22 mouse cellular contexts compared by ENCODE assay signal in the genomic region with DNA sequence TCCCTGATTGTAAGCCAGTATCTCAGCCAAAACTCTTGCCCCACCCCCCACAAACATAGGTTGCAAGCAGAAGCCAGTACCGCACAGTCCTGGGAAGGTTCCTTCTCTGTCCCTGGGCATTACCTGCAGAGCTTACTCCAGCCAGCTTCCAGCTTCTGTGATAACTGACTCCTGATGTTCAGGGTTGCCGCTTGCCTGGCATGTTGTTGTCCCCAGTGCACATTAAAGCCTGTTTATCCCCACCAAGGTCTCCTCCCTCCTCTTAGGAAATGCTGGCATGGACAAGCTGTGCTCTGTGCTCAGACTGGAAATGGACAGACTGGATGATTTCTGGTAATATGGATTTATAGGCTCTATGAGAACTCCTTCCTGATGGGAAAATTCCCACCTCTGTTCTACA. TPM values are rescaled to one million over a fixed set of nuclear protein-coding genes. Genes with fewer than 3 reads are reported as not detected.
A peak's percentile ranks its signal among the peaks of the same experiment; 100 is the strongest.
DNase-seq lines count a peak whose midpoint lies in the region; ATAC-seq and TF ChIP-seq lines count a peak whose summit lies in the region.
"Had no signal": no experiment of that assay in that cellular context is flagged by ENCODE, and none has a peak within 500 bp of the region (broad histone marks: within the 10 kb centered on the region; RNA-seq: fewer than 3 reads in every experiment).

Gene Serpina3c, minus strand, starts transcription at position 215 of the 400 bp plus-strand sequence.

- TF ChIP-seq EP300 in lung, postnatal 0 days (IDR thresholded peaks at IDR 0.05), result peak; percentile 20; the same call in 1 of the 2 replicates

- H3K27ac ChIP-seq in forebrain, embryonic 10.5 days, result no peak within 1 kb of the TSS
- no peak within 1 kb of the TSS for H3K27ac ChIP-seq in forebrain, embryonic 14.5 days (ENCODE audit: low read depth, low read length)
- H3K27ac ChIP-seq in lung, postnatal 0 days (ENCODE audit: low read length), result peak within 1 kb of the TSS; percentile 6; the same call in 1 of the 2 replicates
- H3K27ac ChIP-seq in hindbrain, postnatal 0 days, result no peak within 1 kb of the TSS
- H3K27ac ChIP-seq: forebrain, embryonic 15.5 days; left cerebral cortex, adult 2 months; limb, embryonic 12.5 days; liver, embryonic 13.5 days; midbrain, embryonic 12.5 days; stomach, embryonic 15.5 days had no signal

- no peak for TF ChIP-seq CTCF in lung, postnatal 0 days (IDR thresholded peaks at IDR 0.05)
- no peak for TF ChIP-seq CTCF in hindbrain, postnatal 0 days (IDR thresholded peaks at IDR 0.05; ENCODE audit: low read depth)

- H3K4me3 ChIP-seq in forebrain, embryonic 10.5 days, result no peak within 1 kb of the TSS
- no peak within 1 kb of the TSS for H3K4me3 ChIP-seq in forebrain, embryonic 14.5 days (ENCODE audit: low read depth, low read length)
- H3K4me3 ChIP-seq in lung, postnatal 0 days (ENCODE audit: low read depth, low read length), result no peak within 1 kb of the TSS
- no peak within 1 kb of the TSS for H3K4me3 ChIP-seq in hindbrain, postnatal 0 days (ENCODE audit: low read length)
- H3K4me3 ChIP-seq: forebrain, embryonic 15.5 days; heart, embryonic 12.5 days; left cerebral cortex, adult 2 months; limb, embryonic 12.5 days; liver, embryonic 13.5 days; midbrain, embryonic 12.5 days; stomach, embryonic 15.5 days had no signal

- H3K9ac ChIP-seq in forebrain, embryonic 14.5 days (ENCODE audit: low read length), result no peak within 1 kb of the TSS
- no peak within 1 kb of the TSS for H3K9ac ChIP-seq in lung, postnatal 0 days (replicated peaks; ENCODE audit: low read depth)
- no peak within 1 kb of the TSS for H3K9ac ChIP-seq in hindbrain, postnatal 0 days (replicated peaks; ENCODE audit: low read length)
- H3K9ac ChIP-seq: forebrain, embryonic 15.5 days; heart, embryonic 12.5 days; limb, embryonic 12.5 days; liver, embryonic 13.5 days; midbrain, embryonic 12.5 days; stomach, embryonic 15.5 days had no signal

- no peaks in the 10 kb centered on the region; the same call in 1 of the 2 replicates for H3K9me3 ChIP-seq in forebrain, embryonic 10.5 days
- no peaks in the 10 kb centered on the region; the same call in 1 of the 2 replicates for H3K9me3 ChIP-seq in forebrain, embryonic 14.5 days (replicated peaks; ENCODE audit: control insufficient read depth, low read length)
- H3K9me3 ChIP-seq in lung, postnatal 0 days (ENCODE audit: low read length), result no peaks in the 10 kb centered on the region
- no peaks in the 10 kb centered on the region for H3K9me3 ChIP-seq in hindbrain, postnatal 0 days (ENCODE audit: low read length)
- H3K9me3 ChIP-seq: forebrain, embryonic 15.5 days; limb, embryonic 12.5 days; liver, embryonic 13.5 days; midbrain, embryonic 12.5 days; stomach, embryonic 15.5 days had no signal

- no peaks in the 10 kb centered on the region for H3K36me3 ChIP-seq in forebrain, embryonic 10.5 days (replicated peaks)
- H3K36me3 ChIP-seq in forebrain, embryonic 14.5 days (ENCODE audit: control insufficient read depth, insufficient read depth, low read length), result no peaks in the 10 kb centered on the region
- H3K36me3 ChIP-seq in lung, postnatal 0 days (ENCODE audit: insufficient read depth, low read length), result no peaks in the 10 kb centered on the region
- no peaks in the 10 kb centered on the region for H3K36me3 ChIP-seq in hindbrain, postnatal 0 days (ENCODE audit: insufficient read depth, low read length)
- H3K36me3 ChIP-seq: forebrain, embryonic 15.5 days; heart, embryonic 12.5 days; limb, embryonic 12.5 days; liver, embryonic 13.5 days; midbrain, embryonic 12.5 days; stomach, embryonic 15.5 days had no signal

- peak; percentile 8 for DNase-seq in forebrain, embryonic 10.5 days (ENCODE audit: extremely low spot score, low spot score)
- no peak for DNase-seq in forebrain, embryonic 14.5 days (ENCODE audit: low spot score)
- peak; percentile 24 for DNase-seq in lung, postnatal 0 days (ENCODE audit: low spot score)
- no peak for DNase-seq in lung, postnatal 25 days (ENCODE audit: low spot score)
- peak; percentile 25 for DNase-seq in adrenal gland, adult 2 months
- no peak for DNase-seq in gonadal fat pad, adult 2 months (ENCODE audit: low read depth)
- no peak for DNase-seq in hindbrain, postnatal 0 days (ENCODE audit: low spot score)
- DNase-seq in B cell, adult 2 months, result no peak
- DNase-seq: cerebellum, postnatal 14 days; kidney, adult 2 months; kidney, postnatal 14 days; liver, embryonic 13.5 days; thymus, postnatal 14 days had no signal

- no peaks in the 10 kb centered on the region for H3K4me1 ChIP-seq in forebrain, embryonic 10.5 days
- H3K4me1 ChIP-seq in forebrain, embryonic 14.5 days (ENCODE audit: control insufficient read depth, insufficient read depth, low read length), result no peaks in the 10 kb centered on the region
- H3K4me1 ChIP-seq in lung, postnatal 0 days (ENCODE audit: insufficient read depth, low read depth, low read length), result no peaks in the 10 kb centered on the region
- no peaks in the 10 kb centered on the region for H3K4me1 ChIP-seq in hindbrain, postnatal 0 days (ENCODE audit: insufficient read depth, low read length)
- H3K4me1 ChIP-seq: forebrain, embryonic 15.5 days; heart, embryonic 12.5 days; limb, embryonic 12.5 days; liver, embryonic 13.5 days; midbrain, embryonic 12.5 days; stomach, embryonic 15.5 days had no signal

- ATAC-seq in forebrain, embryonic 14.5 days, result no peak
- peak; percentile 46 for ATAC-seq in lung, postnatal 0 days
- no peak for ATAC-seq in hindbrain, postnatal 0 days
- ATAC-seq: forebrain, embryonic 15.5 days; hindbrain, embryonic 16.5 days had no signal

- no peak within 1 kb of the TSS for H3K4me2 ChIP-seq in forebrain, embryonic 14.5 days (ENCODE audit: low read length)
- H3K4me2 ChIP-seq in lung, postnatal 0 days (replicated peaks; ENCODE audit: low read depth, low read length), result no peak within 1 kb of the TSS
- no peak within 1 kb of the TSS for H3K4me2 ChIP-seq in hindbrain, postnatal 0 days (ENCODE audit: low read depth, low read length)
- H3K4me2 ChIP-seq: forebrain, embryonic 15.5 days; heart, embryonic 12.5 days; limb, embryonic 12.5 days; liver, embryonic 13.5 days; midbrain, embryonic 12.5 days; stomach, embryonic 15.5 days had no signal

- H3K27me3 ChIP-seq in forebrain, embryonic 10.5 days (ENCODE audit: poor library complexity, severe bottlenecking), result no peaks in the 10 kb centered on the region
- H3K27me3 ChIP-seq in forebrain, embryonic 14.5 days (replicated peaks; ENCODE audit: control insufficient read depth, insufficient read depth, low read length), result no peaks in the 10 kb centered on the region
- H3K27me3 ChIP-seq in lung, postnatal 0 days (replicated peaks; ENCODE audit: insufficient read depth, low read length), result no peaks in the 10 kb centered on the region
- H3K27me3 ChIP-seq in hindbrain, postnatal 0 days (ENCODE audit: insufficient read depth, low read length), result no peaks in the 10 kb centered on the region
- H3K27me3 ChIP-seq: forebrain, embryonic 15.5 days; heart, embryonic 12.5 days; limb, embryonic 12.5 days; liver, embryonic 13.5 days; midbrain, embryonic 12.5 days; stomach, embryonic 15.5 days had no signal

- 94% methylated on average over 2 of the region's 2 CpGs for WGBS in forebrain, embryonic 10.5 days
- WGBS in forebrain, embryonic 14.5 days, result 93% methylated on average over 2 of the region's 2 CpGs
- 73% methylated on average over 2 of the region's 2 CpGs for WGBS in lung, postnatal 0 days
- WGBS in hindbrain, postnatal 0 days, result 90% methylated on average over 2 of the region's 2 CpGs

RNA-seq across cellular contexts. Expression of gene Serpina3c, which starts in this region (rescaled TPM):
- not detected in 2 replicates for polyA plus RNA-seq in forebrain, embryonic 10.5 days (2016; fragmentation: Nextera tagmentation; extraction: Ambion mirVana)
- not detected in 2 replicates for polyA plus RNA-seq in forebrain, embryonic 14.5 days (2014; fragmentation: Nextera tagmentation; extraction: Ambion mirVana)
- 4.3 and 5.6 TPM in 2 replicates for polyA plus RNA-seq in lung, postnatal 0 days (2015; fragmentation: Nextera tagmentation; extraction: Ambion mirVana)
- 10 to 100 TPM; 20.6 to 23.9 TPM for total RNA-seq in adrenal gland, adult 2 months (2021)
- polyA plus RNA-seq in adrenal gland, adult 2 months (2012; rRNA removed), result 8.6 and 9.8 TPM in 2 replicates
- polyA plus RNA-seq in gonadal fat pad, adult 2 months (2012; rRNA removed), result 49.4 and 89.8 TPM in 2 replicates
- total RNA-seq in hindbrain, postnatal 0 days (2014; rRNA removed), result not detected in 2 replicates
- polyA plus RNA-seq in hindbrain, postnatal 0 days (2015; fragmentation: Nextera tagmentation; extraction: Ambion mirVana), result 0.08 and 0.09 TPM in 2 replicates
- total RNA-seq: CH12.LX; left cerebral cortex, adult 2 months; neutrophil, adult 5-6 weeks had no signal
- polyA plus RNA-seq: forebrain, embryonic 15.5 days; hindbrain, embryonic 16.5 days; limb, embryonic 12.5 days; liver, embryonic 13.5 days; midbrain, embryonic 12.5 days; stomach, embryonic 15.5 days had no signal

Comparison
In these comparisons a context has a peak if more than half of its experiments do, and no peak if none do; other contexts are left out.
1. RNA of gene Serpina3c (total RNA-seq): 20.6 to 23.9 TPM in adrenal gland, adult 2 months; not detected in hindbrain, postnatal 0 days; every median in the first group is over 10 times any median in the second.
2. DNase-seq: peak in lung, postnatal 0 days (single experiment) and adrenal gland, adult 2 months (single experiment); none in forebrain, embryonic 14.5 days (single experiment), lung, postnatal 25 days (single experiment), gonadal fat pad, adult 2 months (single experiment), hindbrain, postnatal 0 days (single experiment) and B cell, adult 2 months (0 of 2).
3. Peak in DNase-seq in forebrain, embryonic 10.5 days; RNA of the gene not detected or under 1 TPM.